Mouse (Mus musculus): ENCODE results near the gene Tmem189. TPM values are rescaled to one million over a fixed set of nuclear protein-coding genes. Genes with fewer than 3 reads are reported as not detected.

The Tmem189 gene
- polyA plus RNA-seq, 1 experiment from 2014 or later = 35.5 TPM

GRCm38 (mm10) chr2:167709969-167710368 is 20.3 kb upstream of the Tmem189 start:
- DNase-seq (ENCODE audit: low spot score) = no peak
- H3K27me3 ChIP-seq (ENCODE audit: control insufficient read depth, insufficient read depth, low read length) = no peaks in the 10 kb centered on the region
- 66% methylated on average over 6 of the region's 6 CpGs for WGBS
- H3K27ac ChIP-seq (replicated peaks; ENCODE audit: low read depth, low read length) = no peak overlapping the region
- H3K4me1 ChIP-seq (ENCODE audit: control insufficient read depth, insufficient read depth, low read length) = no peaks in the 10 kb centered on the region
- no peak overlapping the region for H3K9ac ChIP-seq (ENCODE audit: low read length)
- no peak overlapping the region for H3K4me2 ChIP-seq (ENCODE audit: low read depth, severe bottlenecking)
- no peak for ATAC-seq (ENCODE audit: insufficient number of reproducible peaks, low FRiP score, low TSS enrichment, low read depth)
- no peak overlapping the region for H3K4me3 ChIP-seq (ENCODE audit: low read depth, low read length)
- no peaks in the 10 kb centered on the region for H3K9me3 ChIP-seq (ENCODE audit: control insufficient read depth, low read length)
- no peaks in the 10 kb centered on the region for H3K36me3 ChIP-seq (ENCODE audit: control insufficient read depth, insufficient read depth, low read length)

- H3K9ac ChIP-seq (ENCODE audit: low read length) = no peak overlapping the region
- no peaks in the 10 kb centered on the region for H3K27me3 ChIP-seq (ENCODE audit: control insufficient read depth, insufficient read depth, low read length)
- ATAC-seq (ENCODE audit: insufficient number of reproducible peaks, low FRiP score, low TSS enrichment, low read depth) (no peak), DNase-seq (ENCODE audit: low spot score) (no peak)
- H3K9me3 ChIP-seq (ENCODE audit: control insufficient read depth, low read length) = no peaks in the 10 kb centered on the region
- no peak overlapping the region for H3K27ac ChIP-seq (replicated peaks; ENCODE audit: low read depth, low read length)
- no peak overlapping the region for H3K4me3 ChIP-seq (ENCODE audit: low read depth, low read length)
- H3K4me1 ChIP-seq (ENCODE audit: control insufficient read depth, insufficient read depth, low read length) = no peaks in the 10 kb centered on the region
- 59% methylated on average over 15 of the region's 15 CpGs for WGBS
- no peak overlapping the region for H3K4me2 ChIP-seq (ENCODE audit: low read depth, severe bottlenecking)
- no peaks in the 10 kb centered on the region for H3K36me3 ChIP-seq (ENCODE audit: control insufficient read depth, insufficient read depth, low read length)
These were observed 18.8 kb upstream of the Tmem189 start for GRCm38 (mm10) chr2:167708373-167708772.

DNA sequence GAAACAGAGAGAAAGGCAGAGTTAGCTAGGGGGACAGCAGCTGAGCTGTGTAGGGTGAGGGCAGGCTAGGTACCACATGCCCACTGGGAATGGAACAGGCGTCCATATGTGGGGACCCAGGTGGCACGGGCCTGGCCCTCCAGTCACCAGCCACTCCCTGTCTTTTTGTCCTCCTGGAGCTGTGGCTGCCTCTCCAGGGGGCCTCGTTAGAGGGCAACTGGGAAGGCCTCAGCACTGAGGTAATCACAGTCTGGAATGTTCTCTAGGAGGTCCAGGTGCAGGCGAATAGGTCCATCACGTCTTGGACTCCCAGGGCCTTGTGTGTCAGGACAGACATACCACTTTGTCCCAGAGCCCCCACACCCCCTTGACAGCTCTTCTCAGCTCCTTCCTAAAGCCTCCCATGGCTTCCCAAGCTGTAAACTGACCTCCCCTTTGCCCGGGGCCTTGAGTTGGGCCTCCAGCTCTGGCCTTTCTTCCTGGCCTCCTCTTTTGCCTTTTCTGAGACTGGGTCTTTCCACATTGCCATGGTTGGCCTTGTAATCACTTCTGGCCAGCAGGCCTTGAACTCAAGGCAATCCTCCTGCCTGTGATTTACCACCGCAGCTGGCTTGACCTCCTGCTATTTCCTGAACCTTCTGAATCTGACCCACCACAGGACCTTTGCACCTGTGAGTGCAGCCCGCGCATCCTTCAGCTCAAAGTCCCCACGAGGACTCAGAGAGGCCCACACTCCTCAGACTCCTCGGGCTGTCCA is 16.7 kb upstream of the Tmem189 start:
- Histone ChIP-seq H3K4me3 (ENCODE audit: low read depth, low read length) (no peak overlapping the region), H3K4me1 (ENCODE audit: control insufficient read depth, insufficient read depth, low read length) (no peaks in the 10 kb centered on the region), H3K27ac (replicated peaks; ENCODE audit: low read depth, low read length) (0 out of 2 replicates have a peak overlapping the region, but pooled peaks have one; percentile 4), H3K4me2 (ENCODE audit: low read depth, severe bottlenecking) (no peak overlapping the region), H3K27me3 (ENCODE audit: control insufficient read depth, insufficient read depth, low read length) (no peaks in the 10 kb centered on the region), H3K9me3 (ENCODE audit: control insufficient read depth, low read length) (no peaks in the 10 kb centered on the region), H3K36me3 (ENCODE audit: control insufficient read depth, insufficient read depth, low read length) (no peaks in the 10 kb centered on the region), H3K9ac (ENCODE audit: low read length) (no peak overlapping the region)
- ATAC-seq (ENCODE audit: insufficient number of reproducible peaks, low FRiP score, low TSS enrichment, low read depth) (no peak), DNase-seq (ENCODE audit: low spot score) (no peak)
- WGBS = 66% methylated on average over 11 of the region's 11 CpGs

DNA sequence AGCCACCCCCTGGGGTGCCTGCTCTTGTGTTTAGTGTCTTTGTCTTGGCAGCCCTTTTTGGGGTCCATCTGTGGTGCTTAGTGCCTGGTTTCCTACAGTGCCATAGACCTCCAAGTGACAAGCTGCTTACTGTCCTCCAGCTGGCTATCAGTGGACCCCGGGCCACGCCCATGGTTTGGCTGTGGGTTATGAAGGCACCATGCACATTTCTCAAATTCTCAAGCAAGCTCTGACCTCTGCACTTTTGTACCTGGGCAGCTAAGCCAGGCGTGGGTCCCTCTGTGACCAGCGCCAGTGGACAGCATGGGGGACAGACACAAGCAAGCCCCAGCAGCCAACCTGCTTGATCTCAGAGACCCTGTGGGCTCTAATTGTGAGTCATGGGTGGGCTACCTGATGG is 14.8 kb upstream of the Tmem189 start:
- no peaks in the 10 kb centered on the region for H3K27me3 ChIP-seq (ENCODE audit: control insufficient read depth, insufficient read depth, low read length)
- H3K27ac ChIP-seq (replicated peaks; ENCODE audit: low read depth, low read length) = no peak overlapping the region
- H3K9ac ChIP-seq (ENCODE audit: low read length) = no peak overlapping the region
- H3K9me3 ChIP-seq (ENCODE audit: control insufficient read depth, low read length) = no peaks in the 10 kb centered on the region
- no peak for ATAC-seq (ENCODE audit: insufficient number of reproducible peaks, low FRiP score, low TSS enrichment, low read depth)
- H3K4me2 ChIP-seq (ENCODE audit: low read depth, severe bottlenecking) = no peak overlapping the region
- DNase-seq (ENCODE audit: low spot score) = no peak
- H3K36me3 ChIP-seq (ENCODE audit: control insufficient read depth, insufficient read depth, low read length) = no peaks in the 10 kb centered on the region
- H3K4me1 ChIP-seq (ENCODE audit: control insufficient read depth, insufficient read depth, low read length) = no peaks in the 10 kb centered on the region
- no peak overlapping the region for H3K4me3 ChIP-seq (ENCODE audit: low read depth, low read length)
- 89% methylated on average over 4 of the region's 4 CpGs for WGBS

GRCm38 (mm10) chr2:167702126-167702525 is 12.5 kb upstream of the Tmem189 start:
- no peak overlapping the region for H3K27ac ChIP-seq (replicated peaks; ENCODE audit: low read depth, low read length)
- no peak overlapping the region for H3K4me2 ChIP-seq (ENCODE audit: low read depth, severe bottlenecking)
- H3K36me3 ChIP-seq (ENCODE audit: control insufficient read depth, insufficient read depth, low read length) = no peaks in the 10 kb centered on the region
- H3K9ac ChIP-seq (ENCODE audit: low read length) = no peak overlapping the region
- H3K27me3 ChIP-seq (ENCODE audit: control insufficient read depth, insufficient read depth, low read length) = no peaks in the 10 kb centered on the region
- DNase-seq (ENCODE audit: low spot score) = no peak
- no peak for ATAC-seq (ENCODE audit: insufficient number of reproducible peaks, low FRiP score, low TSS enrichment, low read depth)
- no peaks in the 10 kb centered on the region for H3K4me1 ChIP-seq (ENCODE audit: control insufficient read depth, insufficient read depth, low read length)
- H3K9me3 ChIP-seq (ENCODE audit: control insufficient read depth, low read length) = no peaks in the 10 kb centered on the region
- H3K4me3 ChIP-seq (ENCODE audit: low read depth, low read length) = no peak overlapping the region
- WGBS = 73% methylated on average over 6 of the region's 6 CpGs

GRCm38 (mm10) chr2:167701472-167701871 is 11.8 kb upstream of the Tmem189 start:
- no peak overlapping the region for H3K4me2 ChIP-seq (ENCODE audit: low read depth, severe bottlenecking)
- no peaks in the 10 kb centered on the region for H3K9me3 ChIP-seq (ENCODE audit: control insufficient read depth, low read length)
- no peak overlapping the region for H3K27ac ChIP-seq (replicated peaks; ENCODE audit: low read depth, low read length)
- 82% methylated on average over 5 of the region's 5 CpGs for WGBS
- ATAC-seq (ENCODE audit: insufficient number of reproducible peaks, low FRiP score, low TSS enrichment, low read depth) = no peak
- H3K36me3 ChIP-seq (ENCODE audit: control insufficient read depth, insufficient read depth, low read length) = no peaks in the 10 kb centered on the region
- H3K9ac ChIP-seq (ENCODE audit: low read length) = no peak overlapping the region; the same call in 1 of the 2 replicates
- H3K27me3 ChIP-seq (ENCODE audit: control insufficient read depth, insufficient read depth, low read length) = no peaks in the 10 kb centered on the region
- DNase-seq (ENCODE audit: low spot score) = no peak
- no peak overlapping the region for H3K4me3 ChIP-seq (ENCODE audit: low read depth, low read length)
- H3K4me1 ChIP-seq (ENCODE audit: control insufficient read depth, insufficient read depth, low read length) = no peaks in the 10 kb centered on the region

GRCm38 (mm10) chr2:167700018-167700417 is 10.4 kb upstream of the Tmem189 start:
- no peak overlapping the region for H3K9ac ChIP-seq (ENCODE audit: low read length)
- no peak for ATAC-seq (ENCODE audit: insufficient number of reproducible peaks, low FRiP score, low TSS enrichment, low read depth)

DNA sequence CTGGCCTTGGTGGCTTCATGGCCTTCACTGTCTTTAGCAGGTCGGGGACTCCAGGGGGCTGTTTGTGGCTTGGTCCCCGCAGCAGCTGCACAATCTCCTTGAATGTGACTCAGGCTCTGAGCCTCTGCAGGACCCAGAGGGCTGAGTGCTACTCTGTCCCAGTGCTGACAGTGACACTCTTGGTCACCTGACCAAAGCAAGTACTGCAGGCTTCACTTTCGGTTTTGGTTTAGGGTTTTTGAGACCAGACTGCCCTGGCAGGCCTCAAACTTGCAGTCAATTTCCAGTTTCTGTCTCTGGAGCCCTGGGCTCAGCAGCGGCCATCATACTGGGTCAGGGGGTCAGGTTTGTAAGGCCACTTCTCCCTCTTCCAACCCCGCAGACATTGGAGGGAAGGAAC is 8.3 kb upstream of the Tmem189 start:
- Histone ChIP-seq H3K36me3 (ENCODE audit: control insufficient read depth, insufficient read depth, low read length) (no peaks in the 10 kb centered on the region), H3K27me3 (ENCODE audit: control insufficient read depth, insufficient read depth, low read length) (no peaks in the 10 kb centered on the region), H3K4me2 (ENCODE audit: low read depth, severe bottlenecking) (no peak overlapping the region), H3K9ac (ENCODE audit: low read length) (no peak overlapping the region), H3K27ac (replicated peaks; ENCODE audit: low read depth, low read length) (no peak overlapping the region), H3K4me1 (ENCODE audit: control insufficient read depth, insufficient read depth, low read length) (no peaks in the 10 kb centered on the region), H3K9me3 (ENCODE audit: control insufficient read depth, low read length) (no peaks in the 10 kb centered on the region; the same call in 1 of the 2 replicates), H3K4me3 (ENCODE audit: low read depth, low read length) (no peak overlapping the region)
- ATAC-seq (ENCODE audit: insufficient number of reproducible peaks, low FRiP score, low TSS enrichment, low read depth) (no peak), DNase-seq (ENCODE audit: low spot score) (no peak)
- 57% methylated on average over 5 of the region's 5 CpGs for WGBS

More at GRCm38 (mm10) chr2:167700018-167700417, 10.4 kb upstream of the Tmem189 start:
- no peak overlapping the region for H3K27ac ChIP-seq (replicated peaks; ENCODE audit: low read depth, low read length)
- H3K36me3 ChIP-seq (ENCODE audit: control insufficient read depth, insufficient read depth, low read length) = no peaks in the 10 kb centered on the region
- 78% methylated on average over 5 of the region's 5 CpGs for WGBS
- H3K27me3 ChIP-seq (ENCODE audit: control insufficient read depth, insufficient read depth, low read length) = no peaks in the 10 kb centered on the region
- H3K4me1 ChIP-seq (ENCODE audit: control insufficient read depth, insufficient read depth, low read length) = no peaks in the 10 kb centered on the region
- DNase-seq (ENCODE audit: low spot score) = no peak
- no peak overlapping the region for H3K4me2 ChIP-seq (ENCODE audit: low read depth, severe bottlenecking)
- H3K9me3 ChIP-seq (ENCODE audit: control insufficient read depth, low read length) = no peaks in the 10 kb centered on the region; the same call in 1 of the 2 replicates
- no peak overlapping the region for H3K4me3 ChIP-seq (ENCODE audit: low read depth, low read length)

DNA sequence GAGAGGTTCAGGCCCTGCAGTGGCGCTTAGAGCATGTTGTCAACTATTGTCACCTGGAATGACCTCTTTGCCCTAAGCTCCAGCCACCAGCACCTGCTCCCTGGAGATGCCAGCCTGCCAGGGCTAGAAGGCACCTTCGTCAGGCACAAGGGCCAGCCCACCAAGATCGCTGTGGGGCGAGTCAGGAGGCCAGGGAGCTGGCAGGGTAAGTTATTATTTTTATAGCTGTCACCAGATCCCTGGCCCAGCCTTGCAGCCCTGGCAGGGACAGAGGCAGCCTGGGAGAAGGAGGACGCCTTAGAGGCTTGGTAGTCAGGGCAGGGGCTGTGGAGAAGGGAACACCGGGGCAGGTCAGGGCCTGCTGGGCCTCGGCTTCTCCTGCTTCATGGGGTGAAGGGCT is 6.5 kb upstream of the Tmem189 start:
- Histone ChIP-seq H3K4me3 (ENCODE audit: low read depth, low read length) (no peak overlapping the region), H3K4me2 (ENCODE audit: low read depth, severe bottlenecking) (no peak overlapping the region), H3K27me3 (ENCODE audit: control insufficient read depth, insufficient read depth, low read length) (no peaks in the 10 kb centered on the region), H3K36me3 (ENCODE audit: control insufficient read depth, insufficient read depth, low read length) (no peaks in the 10 kb centered on the region), H3K9me3 (ENCODE audit: control insufficient read depth, low read length) (no peaks in the 10 kb centered on the region; the same call in 1 of the 2 replicates), H3K9ac (ENCODE audit: low read length) (no peak overlapping the region), H3K27ac (replicated peaks; ENCODE audit: low read depth, low read length) (no peak overlapping the region), H3K4me1 (ENCODE audit: control insufficient read depth, insufficient read depth, low read length) (no peaks in the 10 kb centered on the region)
- DNase-seq (ENCODE audit: low spot score) (no peak), ATAC-seq (ENCODE audit: insufficient number of reproducible peaks, low FRiP score, low TSS enrichment, low read depth) (no peak)
- WGBS = 70% methylated on average over 7 of the region's 7 CpGs
